Mouse (Mus musculus) left cerebral cortex, postnatal 25 days (tissue): ENCODE data around the gene Pdzk1. TPM values are rescaled to one million over a fixed set of nuclear protein-coding genes. Genes with fewer than 3 reads are reported as not detected.
A peak's percentile ranks its signal among the peaks of the same experiment; 100 is the strongest.

ENCODE experiments used
- DNase-seq, 2 experiments: peaks; one replicate each; pipeline ENCODE4 v3.0.0; 2022; ENCODE audit warnings: low spot score in 2 of 2, mixed read lengths in 1 of 2
- intact Hi-C: fragments of 180-260 bp; cut with DNase I; formaldehyde crosslinking; loops from one replicate; pipeline ENCODE4 v1.15.1; 2025
- total RNA-seq, 2 experiments: library from RNA; stranded (reverse); gene quantifications; 2 replicates each; pipeline ENCODE4 v1.2.3; 2021

Gene Pdzk1
- total RNA-seq, 2 experiments from 2014 or later = 0.50 to 0.53 TPM

- intact Hi-C loops = no loop called here
- no peak for DNase-seq
Observed at GRCm38 (mm10) chr3:96832930-96833329, 3.8 kb downstream of the Pdzk1 start.

- intact Hi-C loops = no loop called here
- no peak for DNase-seq
Observed at GRCm38 (mm10) chr3:96834587-96835348, 5.7 kb downstream of the Pdzk1 start.

- no peak for DNase-seq
- intact Hi-C loops = no loop called here
Observed at GRCm38 (mm10) chr3:96836414-96836813, 7.3 kb downstream of the Pdzk1 start.

DNA sequence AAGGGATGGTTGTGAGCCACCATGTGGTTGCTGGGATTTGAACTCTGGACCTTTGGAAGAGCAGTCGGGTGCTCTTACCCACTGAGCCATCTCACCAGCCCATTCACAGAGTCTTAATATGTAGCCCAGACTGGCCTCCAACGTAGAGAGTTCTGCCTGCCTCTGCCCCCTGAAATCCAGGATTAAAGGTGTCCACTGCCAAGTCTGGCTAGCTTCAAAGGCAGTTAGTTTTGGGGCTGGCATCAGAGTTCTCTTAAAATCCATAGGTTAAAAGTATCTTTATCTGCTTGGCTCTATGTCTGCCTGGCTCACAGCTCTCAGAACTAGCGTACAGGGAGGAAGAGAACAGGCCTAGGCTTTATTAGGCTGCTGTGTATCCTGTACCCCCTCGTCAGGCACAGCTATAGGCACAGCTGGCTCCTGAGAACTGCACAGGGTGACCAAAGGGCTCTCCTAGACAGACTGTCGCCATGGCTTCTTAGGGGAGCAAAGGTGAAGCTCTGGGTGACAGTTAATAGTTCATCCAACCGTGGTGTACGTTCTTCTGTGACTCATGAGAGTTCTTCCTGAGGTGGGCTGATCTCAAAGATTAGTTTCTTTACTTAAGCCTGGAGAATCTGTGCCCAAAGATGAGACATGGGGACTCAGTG lies 10.0 kb downstream of the Pdzk1 start:
- intact Hi-C loops = no loop called here

GRCm38 (mm10) chr3:96845191-96845590 lies 16.1 kb downstream of the Pdzk1 start:
- intact Hi-C loops = no loop called here

More for the DNA sequence above, 10.0 kb downstream of the Pdzk1 start:
- DNase-seq = no peak

GRCm38 (mm10) chr3:96845806-96846205 lies 16.7 kb downstream of the Pdzk1 start:
- intact Hi-C loops = no loop called here
- DNase-seq = no peak

More at GRCm38 (mm10) chr3:96845191-96845590, 16.1 kb downstream of the Pdzk1 start:
- no peak for DNase-seq

- DNase-seq = no peak
- intact Hi-C loops = no loop called here
Observed at GRCm38 (mm10) chr3:96846985-96847384, 17.9 kb downstream of the Pdzk1 start.

GRCm38 (mm10) chr3:96847661-96848060 lies 18.6 kb downstream of the Pdzk1 start:
- intact Hi-C loops = no loop called here
- no peak for DNase-seq

- intact Hi-C loops = no loop called here
- DNase-seq = peak in 1 of 2 experiments; percentile 40
Observed at GRCm38 (mm10) chr3:96848470-96848869, 19.4 kb downstream of the Pdzk1 start.

- intact Hi-C loops = no loop called here
- DNase-seq = no peak
Observed at GRCm38 (mm10) chr3:96849168-96849727, 20.2 kb downstream of the Pdzk1 start.

GRCm38 (mm10) chr3:96852561-96852960 lies 23.5 kb downstream of the Pdzk1 start:
- intact Hi-C loops = no loop called here

GRCm38 (mm10) chr3:96854376-96854775 lies 25.3 kb downstream of the Pdzk1 start:
- intact Hi-C loops = no loop called here
- no peak for DNase-seq

More at GRCm38 (mm10) chr3:96852561-96852960, 23.5 kb downstream of the Pdzk1 start:
- DNase-seq = no peak

GRCm38 (mm10) chr3:96855833-96856232 lies 26.7 kb downstream of the Pdzk1 start:
- no peak for DNase-seq

GRCm38 (mm10) chr3:96860498-96860897 lies 31.4 kb downstream of the Pdzk1 start:
- intact Hi-C loops = no loop called here
- DNase-seq = peak in 1 of 2 experiments; percentile 22

More at GRCm38 (mm10) chr3:96855833-96856232, 26.7 kb downstream of the Pdzk1 start:
- intact Hi-C loops = no loop called here

DNA sequence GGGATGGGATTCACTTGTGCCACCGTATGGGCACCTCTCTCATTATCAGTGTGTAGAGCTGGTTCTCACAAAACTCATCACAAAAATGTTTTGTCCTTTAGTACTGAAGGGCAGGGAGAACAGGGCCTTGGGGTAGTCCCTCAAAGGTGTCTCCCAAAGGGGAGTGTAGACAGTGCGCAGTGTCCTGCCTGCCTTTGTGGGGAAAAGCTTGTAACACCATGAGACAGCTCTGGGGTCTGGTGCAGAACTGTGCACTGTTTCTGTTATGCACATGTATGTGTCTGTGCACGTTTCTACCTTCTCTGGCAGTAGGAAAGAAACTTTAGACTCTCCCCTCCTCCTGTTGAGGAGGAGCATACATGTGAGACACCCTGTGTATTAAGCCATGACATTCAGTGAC lies 38.8 kb downstream of the Pdzk1 start:
- intact Hi-C loops = no loop called here
- no peak for DNase-seq

DNA sequence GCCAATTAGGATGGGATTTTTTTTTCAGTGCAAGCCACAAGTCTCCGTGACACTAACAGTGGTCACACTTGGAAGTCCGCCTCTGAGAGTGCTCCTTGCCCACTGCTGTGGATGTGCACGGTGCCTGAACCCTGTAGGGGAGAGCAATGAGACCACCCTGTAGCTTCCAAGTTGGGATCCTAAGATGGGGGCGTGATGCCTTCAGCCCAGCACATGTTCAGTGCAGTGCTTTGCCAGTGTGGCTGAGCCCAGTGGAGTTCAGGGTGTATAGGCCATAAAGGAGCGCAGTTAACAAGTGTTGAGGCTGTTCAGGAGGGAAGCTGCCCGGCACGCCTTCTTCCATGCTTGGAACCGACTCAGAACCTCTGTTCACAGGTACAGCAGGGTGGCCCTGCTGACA lies 39.5 kb downstream of the Pdzk1 start:
- intact Hi-C loops = no loop called here
- DNase-seq = no peak

DNA sequence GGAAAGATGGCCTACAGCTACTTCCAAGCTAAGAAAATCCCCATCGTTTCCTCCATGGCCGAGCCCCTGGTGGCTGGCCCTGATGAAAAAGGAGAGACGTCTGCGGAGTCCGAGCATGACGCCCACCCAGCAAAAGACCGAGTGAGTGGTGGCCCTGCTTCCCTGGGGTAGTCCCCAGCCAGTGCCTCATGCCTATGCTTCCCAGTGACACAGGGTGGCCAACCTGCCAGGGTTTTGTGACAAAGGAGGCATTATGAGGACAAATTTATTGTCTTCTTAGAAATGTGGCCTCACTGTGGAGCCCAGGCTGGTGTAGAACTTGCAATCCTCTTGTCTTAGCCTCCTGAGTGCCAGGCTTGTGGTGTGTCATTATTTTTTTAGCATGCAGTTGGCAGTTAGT lies 40.0 kb downstream of the Pdzk1 start:
- DNase-seq = no peak
- intact Hi-C loops = no loop called here

DNA sequence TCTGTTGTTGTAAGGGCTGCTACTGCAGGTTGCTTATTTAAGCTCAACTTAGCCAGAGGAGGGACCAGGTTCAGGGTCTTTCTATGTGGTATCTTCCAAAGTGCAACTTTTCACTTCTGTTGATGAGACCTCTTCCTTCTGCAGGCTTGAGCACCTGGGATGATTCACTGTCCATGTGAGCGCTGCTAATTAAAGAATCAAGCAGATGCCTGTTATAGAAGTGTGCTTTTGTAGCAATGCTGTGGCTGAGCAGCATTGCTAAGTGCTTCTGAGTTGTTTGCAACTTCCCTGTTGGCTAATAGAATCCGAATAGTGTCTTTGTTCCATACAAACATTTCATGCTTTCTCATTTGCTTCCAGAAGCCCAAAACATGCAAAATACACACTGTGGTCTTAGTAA lies 41.2 kb downstream of the Pdzk1 start:
- peak; percentile 27 to 47 for DNase-seq
- intact Hi-C loops = no loop called here

- intact Hi-C loops = no loop called here
- DNase-seq = no peak
Observed at GRCm38 (mm10) chr3:96871070-96871469, 42.0 kb downstream of the Pdzk1 start.

DNA sequence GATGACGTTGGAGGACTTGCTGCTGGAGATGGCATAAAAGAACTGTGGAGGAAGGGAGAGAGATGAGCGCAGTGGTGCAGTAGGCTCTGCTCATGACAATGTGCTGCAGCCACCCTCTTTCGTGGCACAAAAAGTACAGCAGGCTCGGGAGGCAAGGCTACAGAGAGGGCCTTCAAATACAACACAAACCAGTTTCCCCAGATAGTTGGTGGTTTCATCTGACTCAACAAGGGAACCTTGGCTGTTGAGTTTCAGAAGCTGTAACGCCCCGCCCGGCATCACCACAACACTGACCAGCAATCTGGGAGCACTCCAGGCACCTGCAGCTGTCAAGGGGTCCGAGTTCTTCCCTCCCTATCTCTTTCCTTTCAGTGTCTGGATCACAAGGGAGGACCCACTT lies 43.4 kb downstream of the Pdzk1 start:
- intact Hi-C loops = no loop called here
- DNase-seq = no peak
